Mouse (Mus musculus): ENCODE results near the gene Rassf1.

- TF ChIP-seq POLR2A (IDR thresholded peaks at IDR 0.05; ENCODE audit: extremely low read depth, insufficient read depth, low read length) = no peak
- no peak for TF ChIP-seq CTCF (IDR thresholded peaks at IDR 0.05; ENCODE audit: extremely low read depth, insufficient read depth, low read length)
Measured at GRCm38 (mm10) chr9:107583174-107583573, 31.8 kb downstream of the Rassf1 start.

Measured in cortical plate, adult 2 months (tissue).